ENCODE assay signal across 10 mouse cellular contexts in the genomic region with DNA sequence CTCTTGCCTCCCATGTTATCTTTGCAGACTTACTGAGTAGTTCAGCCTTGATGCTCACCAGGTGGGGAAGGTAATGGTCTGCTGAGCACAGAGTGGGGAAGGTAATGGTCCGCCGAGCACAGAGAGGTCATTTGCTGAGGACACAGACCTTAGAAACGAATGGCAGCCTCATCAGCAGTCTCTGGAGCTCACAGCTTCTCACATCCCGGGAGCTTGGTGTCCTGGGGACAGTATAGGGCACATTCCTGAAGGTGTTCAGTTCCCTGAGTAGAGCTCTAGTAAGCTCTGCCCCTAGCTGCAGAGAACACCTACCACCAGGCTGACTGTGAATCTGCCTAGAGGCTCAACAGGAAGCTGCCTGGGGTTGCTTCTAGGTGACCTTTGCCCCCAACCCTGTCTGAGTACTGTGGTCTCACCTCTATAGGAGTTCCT. TPM values are rescaled to one million over a fixed set of nuclear protein-coding genes. Genes with fewer than 3 reads are reported as not detected.
A peak's percentile ranks its signal among the peaks of the same experiment; 100 is the strongest.
DNase-seq lines count a peak whose midpoint lies in the region; ATAC-seq and TF ChIP-seq lines count a peak whose summit lies in the region.
"Had no signal": no experiment of that assay in that cellular context is flagged by ENCODE, and none has a peak within 500 bp of the region (broad histone marks: within the 10 kb centered on the region; RNA-seq: fewer than 3 reads in every experiment).

No protein-coding gene starts in this region.

- WGBS in forebrain, embryonic 14.5 days: 57% methylated on average over 4 of the region's 4 CpGs
- WGBS in midbrain, postnatal 0 days: 57% methylated on average over 4 of the region's 4 CpGs

- intact Hi-C loops in heart, postnatal 10 days (cut with DNase I): no loop called here

- H3K9me3 ChIP-seq in forebrain, embryonic 14.5 days (replicated peaks; ENCODE audit: control insufficient read depth, low read length): no peaks in the 10 kb centered on the region
- H3K9me3 ChIP-seq in midbrain, postnatal 0 days (ENCODE audit: low read length): no peaks in the 10 kb centered on the region
- H3K9me3 ChIP-seq: liver, embryonic 13.5 days had no signal

- H3K4me1 ChIP-seq in forebrain, embryonic 14.5 days (ENCODE audit: control insufficient read depth, insufficient read depth, low read length): peaks cover 12% of the 10 kb centered on the region
- H3K4me1 ChIP-seq in midbrain, postnatal 0 days (ENCODE audit: insufficient read depth, low read length): 0 out of 2 replicates have a peak, but pooled peaks cover 4% of the 10 kb centered on the region

- no peaks in the 10 kb centered on the region for H3K27me3 ChIP-seq in forebrain, embryonic 14.5 days (replicated peaks; ENCODE audit: control insufficient read depth, insufficient read depth, low read length)
- no peaks in the 10 kb centered on the region for H3K27me3 ChIP-seq in midbrain, postnatal 0 days (ENCODE audit: insufficient read depth, low read length)
- H3K27me3 ChIP-seq: liver, embryonic 13.5 days had no signal

- peaks cover 24% of the 10 kb centered on the region for H3K36me3 ChIP-seq in forebrain, embryonic 14.5 days (ENCODE audit: control insufficient read depth, insufficient read depth, low read length)
- H3K36me3 ChIP-seq in midbrain, postnatal 0 days (ENCODE audit: insufficient read depth, low read length): no peaks in the 10 kb centered on the region
- H3K36me3 ChIP-seq: liver, embryonic 13.5 days had no signal

- TF ChIP-seq CTCF in layer of hippocampus, adult 2 months (conservative IDR thresholded peaks at IDR 0.05): no peak
- TF ChIP-seq CTCF in midbrain, postnatal 0 days (IDR thresholded peaks at IDR 0.05): no peak

- H3K4me3 ChIP-seq in layer of hippocampus, adult 2 months: no peak overlapping the region
- no peak overlapping the region for H3K4me3 ChIP-seq in forebrain, embryonic 14.5 days (ENCODE audit: low read depth, low read length)
- no peak overlapping the region for H3K4me3 ChIP-seq in midbrain, postnatal 0 days (ENCODE audit: low read depth, low read length)
- H3K4me3 ChIP-seq: liver, embryonic 13.5 days had no signal

- ATAC-seq in forebrain, embryonic 14.5 days: 0 out of 2 replicates have a peak, but pooled peaks have one; percentile 0
- ATAC-seq in midbrain, postnatal 0 days (ENCODE audit: low FRiP score): no peak

- H3K9ac ChIP-seq in forebrain, embryonic 14.5 days (ENCODE audit: low read length): peak overlapping the region; percentile 3; the same call in 1 of the 2 replicates
- no peak overlapping the region for H3K9ac ChIP-seq in midbrain, postnatal 0 days (replicated peaks; ENCODE audit: low read length, poor library complexity, severe bottlenecking)
- H3K9ac ChIP-seq: liver, embryonic 13.5 days had no signal

- DNase-seq in layer of hippocampus, adult 2 months (ENCODE audit: low spot score in 2 of 2): no peak
- DNase-seq in layer of hippocampus, adult 11-12 months (ENCODE audit: low spot score): no peak
- DNase-seq in forebrain, embryonic 14.5 days (ENCODE audit: low spot score): no peak
- DNase-seq in kidney, adult 8-10 months: peak; percentile 56 to 63
- DNase-seq in midbrain, postnatal 0 days (ENCODE audit: low spot score): no peak
- DNase-seq in embryo, embryonic 10.5 days (ENCODE audit: low spot score): no peak
- no peak for DNase-seq in heart, postnatal 10 days
- DNase-seq in urinary bladder, postnatal 25 days (ENCODE audit: low spot score): no peak
- DNase-seq: B cell, adult 2 months; liver, embryonic 13.5 days had no signal

- H3K27ac ChIP-seq in layer of hippocampus, adult 2 months: peak overlapping the region; percentile 91
- peak overlapping the region; percentile 81 for H3K27ac ChIP-seq in forebrain, embryonic 14.5 days (ENCODE audit: low read depth, low read length)
- peak overlapping the region; percentile 72 for H3K27ac ChIP-seq in midbrain, postnatal 0 days (ENCODE audit: low read depth, low read length)
- H3K27ac ChIP-seq: liver, embryonic 13.5 days had no signal

- peak overlapping the region; percentile 19; the same call in 1 of the 2 replicates for H3K4me2 ChIP-seq in forebrain, embryonic 14.5 days (ENCODE audit: low read length)
- no peak overlapping the region for H3K4me2 ChIP-seq in midbrain, postnatal 0 days (ENCODE audit: low read depth, low read length, poor library complexity, severe bottlenecking)
- H3K4me2 ChIP-seq: liver, embryonic 13.5 days had no signal

RNA-seq across cellular contexts. Expression of a gene that starts 11.9 kb away (rescaled TPM):
- total RNA-seq in layer of hippocampus, adult 2 months (2021): 1 to 10 TPM; 6.0 to 7.4 TPM
- 53.4 and 66.3 TPM in 2 replicates for polyA plus RNA-seq in forebrain, embryonic 14.5 days (2014; fragmentation: Nextera tagmentation; extraction: Ambion mirVana)
- total RNA-seq in midbrain, postnatal 0 days (2014; rRNA removed): 20.2 and 24.1 TPM in 2 replicates
- 19.1 and 21.4 TPM in 2 replicates for polyA plus RNA-seq in midbrain, postnatal 0 days (2015; fragmentation: Nextera tagmentation; extraction: Ambion mirVana)
- 1 to 10 TPM; 7.9 to 8.6 TPM for total RNA-seq in heart, postnatal 10 days (2021)

RNA-seq across cellular contexts. Expression of a gene that starts 12.4 kb away (rescaled TPM):
- total RNA-seq in layer of hippocampus, adult 2 months (2021): 10 to 100 TPM; 67.0 to 69.3 TPM
- 47.8 and 49.8 TPM in 2 replicates for polyA plus RNA-seq in forebrain, embryonic 14.5 days (2014; fragmentation: Nextera tagmentation; extraction: Ambion mirVana)
- 28.5 and 29.0 TPM in 2 replicates for total RNA-seq in midbrain, postnatal 0 days (2014; rRNA removed)
- 59.7 and 67.0 TPM in 2 replicates for polyA plus RNA-seq in midbrain, postnatal 0 days (2015; fragmentation: Nextera tagmentation; extraction: Ambion mirVana)
- total RNA-seq in heart, postnatal 10 days (2021): 10 to 100 TPM; 42.4 to 44.5 TPM

Comparison
In these comparisons a context has a peak if more than half of its experiments do, and no peak if none do; other contexts are left out.
1. DNase-seq: peak in kidney, adult 8-10 months (2 of 2); none in layer of hippocampus, adult 2 months (0 of 2), layer of hippocampus, adult 11-12 months (single experiment), forebrain, embryonic 14.5 days (single experiment), midbrain, postnatal 0 days (single experiment), embryo, embryonic 10.5 days (single experiment), heart, postnatal 10 days (0 of 2) and urinary bladder, postnatal 25 days (single experiment).
2. Peak in every context shown above with its lines, with median percentiles within 50 percentile points of each other: H3K27ac ChIP-seq.